Mouse (Mus musculus): ENCODE measurements around the gene Gripap1. TPM values are rescaled to one million over a fixed set of nuclear protein-coding genes. Genes with fewer than 3 reads are reported as not detected.
"Not testable (repeated sequence)": the region's sequence is repeated elsewhere in the genome, so short reads cannot be mapped to it uniquely, and the experiment has no call there.

Gripap1 gene
- polyA plus RNA-seq, 1 experiment from 2014 or later = 41.9 TPM

DNA sequence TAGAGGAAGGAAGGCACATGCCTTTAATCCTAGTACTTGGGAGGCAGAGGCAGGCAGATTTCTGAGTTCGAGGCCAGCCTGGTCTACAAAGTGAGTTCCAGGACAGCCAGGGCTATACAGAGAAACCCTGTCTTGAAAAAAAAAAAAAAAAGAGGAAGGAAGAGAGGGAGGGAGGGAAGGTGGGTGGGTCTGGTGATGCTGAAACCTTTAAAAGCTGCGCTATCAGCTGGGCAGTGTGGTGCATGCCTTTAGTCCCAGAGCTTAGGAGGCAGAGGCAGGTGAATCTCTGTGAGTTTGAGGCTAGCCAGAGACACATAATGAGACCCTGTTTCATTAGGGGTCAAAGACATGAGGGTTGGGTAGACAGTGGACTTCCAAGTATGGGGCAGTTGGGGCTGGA, 12.6 kb downstream of the Gripap1 start:
- not testable (repeated sequence) for H3K9ac ChIP-seq (ENCODE audit: low read length); H3K36me3 ChIP-seq (ENCODE audit: control insufficient read depth, insufficient read depth, low read length); H3K9me3 ChIP-seq (ENCODE audit: control insufficient read depth, low read length); H3K4me2 ChIP-seq (ENCODE audit: low read depth, low read length); H3K27me3 ChIP-seq (ENCODE audit: control insufficient read depth, insufficient read depth, low read depth, low read length); H3K27ac ChIP-seq (ENCODE audit: low read length); H3K4me1 ChIP-seq (replicated peaks; ENCODE audit: control insufficient read depth, insufficient read depth, low read length); ATAC-seq (ENCODE audit: low read depth); H3K4me3 ChIP-seq (ENCODE audit: low read length)
- 86% methylated on average over 2 of the region's 2 CpGs for WGBS

DNA sequence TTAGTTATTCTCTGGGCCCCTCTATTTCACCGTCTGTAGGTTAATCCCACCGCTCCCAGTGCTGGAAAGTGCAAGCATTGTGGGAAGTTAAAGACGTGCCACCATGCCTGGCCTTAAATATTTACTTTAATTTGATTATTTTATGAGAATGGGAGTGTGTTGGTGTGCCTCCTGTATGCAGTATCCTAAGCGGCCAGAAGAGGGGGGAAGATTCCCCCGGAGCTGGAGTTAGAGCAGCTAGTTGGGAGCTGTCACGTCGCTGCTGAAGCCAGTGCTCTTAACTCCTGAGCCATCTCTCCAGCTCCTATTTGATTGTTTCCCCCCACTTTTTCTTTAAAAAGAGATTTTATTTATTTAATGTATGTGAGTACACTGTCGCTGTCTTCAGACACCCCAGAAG, 25.5 kb downstream of the Gripap1 start:
- WGBS = 49% methylated on average over 8 of the region's 8 CpGs
- not testable (repeated sequence) for H3K27me3 ChIP-seq (ENCODE audit: control insufficient read depth, insufficient read depth, low read depth, low read length); H3K27ac ChIP-seq (ENCODE audit: low read length); H3K9me3 ChIP-seq (ENCODE audit: control insufficient read depth, low read length); H3K4me2 ChIP-seq (ENCODE audit: low read depth, low read length); H3K4me1 ChIP-seq (replicated peaks; ENCODE audit: control insufficient read depth, insufficient read depth, low read length); H3K9ac ChIP-seq (ENCODE audit: low read length); ATAC-seq (ENCODE audit: low read depth); H3K36me3 ChIP-seq (ENCODE audit: control insufficient read depth, insufficient read depth, low read length); H3K4me3 ChIP-seq (ENCODE audit: low read length)

DNA sequence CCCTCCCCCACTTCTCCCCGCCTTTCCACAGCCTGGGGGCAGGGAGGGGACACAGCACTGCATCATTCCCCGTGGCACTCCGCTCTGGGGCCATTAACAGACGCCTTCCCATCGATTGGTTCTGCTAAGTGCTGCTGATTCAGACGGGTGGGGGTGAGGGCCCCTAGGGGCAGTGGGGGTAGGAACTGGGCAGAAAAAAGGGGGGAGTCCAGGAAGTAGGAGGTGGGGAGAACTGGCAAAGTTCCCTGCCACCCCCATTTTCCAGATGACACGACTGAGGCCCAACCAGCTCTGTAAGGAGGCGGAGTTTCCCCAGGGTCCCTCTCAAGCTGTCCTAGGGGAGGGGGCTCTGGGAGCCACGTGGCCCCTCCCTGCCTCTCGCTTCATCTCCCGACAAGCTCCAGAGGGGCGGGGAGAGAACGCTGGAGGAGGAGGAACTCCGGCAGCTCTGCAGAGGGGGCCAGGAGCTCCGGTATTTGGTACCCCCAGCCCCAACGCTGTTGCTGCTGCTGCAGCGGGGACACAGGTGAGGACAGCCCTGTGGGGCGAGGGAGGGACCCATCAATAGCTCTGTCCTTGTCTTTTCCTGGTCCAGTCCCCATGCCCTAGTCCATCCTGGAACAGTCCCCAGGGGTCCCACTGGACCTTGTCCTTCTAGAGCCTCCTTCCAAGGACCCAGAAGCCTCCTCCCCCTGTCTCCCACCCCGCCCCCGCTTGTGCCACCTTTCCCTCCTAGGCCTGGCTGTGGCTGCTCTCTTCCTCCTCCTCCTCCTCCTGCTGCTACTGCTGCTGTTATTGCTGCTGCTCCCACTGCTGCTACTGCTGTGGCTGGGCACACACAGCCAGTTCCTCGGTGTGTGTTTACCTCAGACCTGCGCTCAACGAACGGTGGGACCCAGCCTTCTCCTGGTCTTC, 32.6 kb downstream of the Gripap1 start, which contains the start of gene Kcnd1:
Kcnd1 (plus strand) TSS at position 425 of the 915 bp plus-strand sequence.
- H3K4me2 ChIP-seq (ENCODE audit: low read depth, low read length) = peak within 1 kb of the TSS; percentile 59
- H3K4me3 ChIP-seq (ENCODE audit: low read length) = peak within 1 kb of the TSS; percentile 47
- H3K9me3 ChIP-seq (ENCODE audit: control insufficient read depth, low read length) = no peaks in the 10 kb centered on the region
- H3K36me3 ChIP-seq (ENCODE audit: control insufficient read depth, insufficient read depth, low read length) = no peaks in the 10 kb centered on the region
- no peak within 1 kb of the TSS for H3K27ac ChIP-seq (ENCODE audit: low read length)
- H3K4me1 ChIP-seq (replicated peaks; ENCODE audit: control insufficient read depth, insufficient read depth, low read length) = no peaks in the 10 kb centered on the region
- no peaks in the 10 kb centered on the region for H3K27me3 ChIP-seq (ENCODE audit: control insufficient read depth, insufficient read depth, low read depth, low read length)
- ATAC-seq (ENCODE audit: low read depth) = peak; percentile 63
- H3K9ac ChIP-seq (ENCODE audit: low read length) = peak within 1 kb of the TSS; percentile 56
- 13% methylated on average over 16 of the region's 24 CpGs for WGBS

DNA sequence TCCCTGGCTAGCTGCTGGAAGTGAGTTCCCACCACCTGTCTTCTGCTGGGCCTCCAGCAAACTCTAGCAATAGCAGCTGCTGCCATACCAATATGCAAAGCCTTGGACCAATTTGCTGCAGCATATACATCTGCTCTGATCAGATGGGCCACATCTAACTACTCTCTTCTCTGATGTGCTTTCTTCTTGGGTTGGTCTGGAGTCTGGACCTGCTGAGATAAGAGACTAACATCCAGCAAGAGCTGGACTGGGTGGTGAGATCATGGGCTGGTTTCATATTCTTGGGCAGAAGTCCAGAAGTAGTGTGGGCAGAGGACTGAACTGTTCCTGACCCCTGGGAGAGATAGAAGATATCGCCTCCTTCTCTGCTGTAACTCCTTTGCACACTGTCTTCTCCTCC, 47.6 kb downstream of the Gripap1 start:
- no peak for ATAC-seq (ENCODE audit: low read depth)
- no peak overlapping the region for H3K4me2 ChIP-seq (ENCODE audit: low read depth, low read length)
- WGBS = 71% methylated on average over 1 of the region's 1 CpGs
- no peak overlapping the region for H3K4me3 ChIP-seq (ENCODE audit: low read length)
- H3K27me3 ChIP-seq (ENCODE audit: control insufficient read depth, insufficient read depth, low read depth, low read length) = no peaks in the 10 kb centered on the region
- no peaks in the 10 kb centered on the region for H3K4me1 ChIP-seq (replicated peaks; ENCODE audit: control insufficient read depth, insufficient read depth, low read length)
- no peak overlapping the region for H3K27ac ChIP-seq (ENCODE audit: low read length)
- no peaks in the 10 kb centered on the region for H3K36me3 ChIP-seq (ENCODE audit: control insufficient read depth, insufficient read depth, low read length)
- no peaks in the 10 kb centered on the region for H3K9me3 ChIP-seq (ENCODE audit: control insufficient read depth, low read length)
- no peak overlapping the region for H3K9ac ChIP-seq (ENCODE audit: low read length)

DNA sequence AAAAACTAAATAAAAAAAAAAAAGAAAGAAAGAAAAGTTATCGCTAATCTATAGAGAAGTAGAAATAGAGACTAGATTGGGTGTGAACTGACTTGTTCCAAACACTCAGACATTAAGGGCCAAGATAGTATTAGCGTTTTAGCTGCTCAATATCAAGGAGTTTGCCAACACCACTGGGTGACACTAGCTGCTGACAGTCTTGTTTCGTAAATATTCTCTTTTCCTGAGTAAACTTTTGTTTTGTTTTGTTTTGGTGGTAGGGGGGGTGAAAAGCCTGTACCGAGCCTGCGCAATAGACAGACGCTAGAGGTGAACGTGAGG, 51.2 kb downstream of the Gripap1 start:
- H3K4me1 ChIP-seq (replicated peaks; ENCODE audit: control insufficient read depth, insufficient read depth, low read length) = 0 out of 2 replicates have a peak, but pooled peaks cover 2% of the 10 kb centered on the region
- H3K4me3 ChIP-seq (ENCODE audit: low read length) = peak overlapping the region; percentile 39
- H3K36me3 ChIP-seq (ENCODE audit: control insufficient read depth, insufficient read depth, low read length) = no peaks in the 10 kb centered on the region
- H3K9ac ChIP-seq (ENCODE audit: low read length) = peak overlapping the region; percentile 49; the same call in 1 of the 2 replicates
- no peaks in the 10 kb centered on the region for H3K9me3 ChIP-seq (ENCODE audit: control insufficient read depth, low read length)
- peak overlapping the region; percentile 57 for H3K4me2 ChIP-seq (ENCODE audit: low read depth, low read length)
- no peak for ATAC-seq (ENCODE audit: low read depth)
- peak overlapping the region; percentile 75 for H3K27ac ChIP-seq (ENCODE audit: low read length)
- H3K27me3 ChIP-seq (ENCODE audit: control insufficient read depth, insufficient read depth, low read depth, low read length) = no peaks in the 10 kb centered on the region
- WGBS = 7% methylated on average over 7 of the region's 7 CpGs

DNA sequence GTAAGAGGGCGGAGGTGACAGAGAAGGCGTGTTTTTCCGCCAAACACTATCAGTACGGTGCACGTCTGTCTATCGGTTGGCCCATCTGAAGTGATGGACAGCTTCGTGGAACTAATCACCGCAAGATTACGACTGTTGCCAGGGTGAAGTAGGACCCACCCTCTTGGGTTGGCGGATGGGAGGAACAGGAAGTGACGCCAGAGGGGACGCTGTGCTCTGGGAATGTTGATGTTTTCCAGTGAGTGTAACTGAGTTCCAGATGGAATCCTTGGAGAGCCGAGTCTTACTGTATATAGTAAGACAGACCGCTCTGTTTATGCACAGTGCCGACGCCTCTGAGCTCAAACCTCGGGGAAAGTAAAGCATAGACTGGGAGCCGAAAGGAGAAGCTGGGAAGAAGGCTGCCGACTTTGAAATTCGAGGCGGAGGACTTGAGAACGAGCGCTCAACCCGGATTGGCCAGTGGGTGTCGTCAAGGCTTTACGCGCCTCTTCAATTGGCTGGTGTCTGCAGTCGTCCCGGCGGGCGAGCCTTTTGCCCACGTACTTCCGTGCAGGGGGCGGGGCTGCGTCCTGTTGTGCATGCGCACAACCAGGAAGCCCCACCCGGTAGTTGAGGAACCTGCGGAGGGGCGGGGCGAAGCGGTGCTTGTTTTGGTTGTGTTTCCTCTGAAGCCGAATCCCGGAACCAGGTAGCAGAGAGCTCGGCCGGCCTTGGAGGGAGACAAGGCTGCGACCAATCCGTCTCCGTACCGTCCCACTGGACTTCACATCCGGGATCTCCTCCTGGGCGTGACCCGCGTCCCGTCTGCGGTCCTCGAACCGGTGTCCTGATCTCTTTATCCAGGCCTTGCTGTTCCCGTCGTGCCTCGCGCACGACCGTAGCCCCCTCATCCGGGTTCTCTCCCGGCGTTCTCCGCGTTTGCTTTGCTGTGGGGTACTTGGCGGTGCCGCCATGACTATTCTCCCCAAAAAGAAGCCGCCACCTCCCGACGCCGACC, 51.9 kb downstream of the Gripap1 start, which contains the start of gene Otud5:
Otud5 (plus strand) TSS at position 202 of the 1,000 bp plus-strand sequence.
- peak within 1 kb of the TSS; percentile 97 for H3K27ac ChIP-seq (ENCODE audit: low read length)
- H3K9ac ChIP-seq (ENCODE audit: low read length) = peak within 1 kb of the TSS; percentile 86
- H3K4me2 ChIP-seq (ENCODE audit: low read depth, low read length) = peak within 1 kb of the TSS; percentile 60
- H3K4me3 ChIP-seq (ENCODE audit: low read length) = peak within 1 kb of the TSS; percentile 78
- H3K27me3 ChIP-seq (ENCODE audit: control insufficient read depth, insufficient read depth, low read depth, low read length) = no peaks in the 10 kb centered on the region
- ATAC-seq (ENCODE audit: low read depth) = peak; percentile 98
- H3K9me3 ChIP-seq (ENCODE audit: control insufficient read depth, low read length) = no peaks in the 10 kb centered on the region
- H3K36me3 ChIP-seq (ENCODE audit: control insufficient read depth, insufficient read depth, low read length) = no peaks in the 10 kb centered on the region
- 16% methylated on average over 72 of the region's 74 CpGs for WGBS
- H3K4me1 ChIP-seq (replicated peaks; ENCODE audit: control insufficient read depth, insufficient read depth, low read length) = 0 out of 2 replicates have a peak, but pooled peaks cover 2% of the 10 kb centered on the region

DNA sequence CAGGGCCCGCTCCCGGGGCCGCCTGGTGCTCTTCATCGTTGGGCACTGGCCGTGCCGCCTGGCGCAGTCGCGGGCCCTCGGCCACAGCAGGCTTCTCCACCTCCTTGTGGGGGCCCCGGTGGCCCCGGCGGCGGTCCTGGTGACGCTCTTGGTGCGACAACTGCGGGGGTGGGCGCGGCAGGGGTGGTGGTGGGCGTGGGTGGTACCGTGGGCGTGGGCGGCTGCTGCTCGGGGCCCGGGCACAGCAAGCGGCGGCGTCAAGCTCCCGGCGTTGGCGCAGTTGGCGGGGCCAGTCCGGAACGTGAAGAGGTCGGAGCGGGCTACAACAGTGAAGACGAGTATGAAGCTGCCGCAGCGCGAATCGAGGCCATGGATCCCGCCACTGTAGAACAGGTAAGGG, 52.8 kb downstream of the Gripap1 start:
- Histone ChIP-seq H3K4me3 (ENCODE audit: low read length) (peak overlapping the region; percentile 78), H3K9ac (ENCODE audit: low read length) (peak overlapping the region; percentile 86), H3K36me3 (ENCODE audit: control insufficient read depth, insufficient read depth, low read length) (no peaks in the 10 kb centered on the region), H3K27me3 (ENCODE audit: control insufficient read depth, insufficient read depth, low read depth, low read length) (no peaks in the 10 kb centered on the region), H3K4me1 (replicated peaks; ENCODE audit: control insufficient read depth, insufficient read depth, low read length) (0 out of 2 replicates have a peak, but pooled peaks cover 2% of the 10 kb centered on the region), H3K9me3 (ENCODE audit: control insufficient read depth, low read length) (no peaks in the 10 kb centered on the region), H3K27ac (ENCODE audit: low read length) (peak overlapping the region; percentile 97), H3K4me2 (ENCODE audit: low read depth, low read length) (peak overlapping the region; percentile 60)
- WGBS = 9% methylated on average over 27 of the region's 42 CpGs
- ATAC-seq (ENCODE audit: low read depth) = no peak

DNA sequence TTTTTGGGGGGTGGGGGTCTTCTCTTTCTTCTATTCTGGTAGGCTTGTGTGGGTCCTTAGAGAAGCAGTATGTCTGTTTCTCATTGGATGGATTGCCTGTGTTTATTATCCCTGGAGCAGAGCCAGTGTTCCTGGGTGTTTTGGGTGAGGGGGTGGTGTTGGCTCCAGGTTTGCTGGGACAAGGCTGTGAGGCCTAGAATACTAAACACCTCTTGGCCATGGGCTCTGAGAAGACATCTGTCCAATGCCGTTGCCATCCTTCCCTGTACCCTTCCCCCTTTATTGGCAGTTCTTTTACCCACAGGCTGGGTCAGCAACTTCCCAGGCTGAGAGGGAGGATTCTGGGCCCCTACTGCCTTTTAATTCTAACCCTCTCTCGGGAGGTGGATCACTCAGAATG, 58.3 kb downstream of the Gripap1 start:
- Histone ChIP-seq H3K4me2 (ENCODE audit: low read depth, low read length) (no peak overlapping the region), H3K9ac (ENCODE audit: low read length) (no peak overlapping the region), H3K27me3 (ENCODE audit: control insufficient read depth, insufficient read depth, low read depth, low read length) (no peaks in the 10 kb centered on the region), H3K27ac (ENCODE audit: low read length) (no peak overlapping the region), H3K4me3 (ENCODE audit: low read length) (no peak overlapping the region), H3K4me1 (replicated peaks; ENCODE audit: control insufficient read depth, insufficient read depth, low read length) (0 out of 2 replicates have a peak, but pooled peaks cover 2% of the 10 kb centered on the region), H3K36me3 (ENCODE audit: control insufficient read depth, insufficient read depth, low read length) (no peaks in the 10 kb centered on the region), H3K9me3 (ENCODE audit: control insufficient read depth, low read length) (no peaks in the 10 kb centered on the region)
- ATAC-seq (ENCODE audit: low read depth) = no peak
- WGBS = 72% methylated on average over 2 of the region's 2 CpGs

DNA sequence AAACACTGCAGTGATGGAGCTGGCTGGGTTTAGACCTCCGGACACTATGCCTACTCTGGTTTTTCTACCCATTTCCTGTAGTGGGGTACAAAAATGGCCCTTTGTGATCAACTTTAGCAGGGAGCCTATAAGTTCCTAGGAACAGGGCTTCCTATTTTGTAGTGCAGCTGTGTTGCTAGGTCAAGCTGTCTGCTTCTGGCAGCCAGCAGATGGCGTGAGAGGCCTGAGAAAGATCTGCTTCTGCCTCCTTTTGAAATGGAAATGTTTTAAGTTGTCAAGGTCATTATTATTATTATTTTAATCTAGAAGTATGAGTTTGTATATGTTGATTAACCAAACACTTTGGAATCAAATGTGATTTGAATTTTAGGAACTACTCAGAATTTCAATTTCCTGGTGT, 65.0 kb downstream of the Gripap1 start:
- no peak overlapping the region for H3K27ac ChIP-seq (ENCODE audit: low read length)
- H3K9me3 ChIP-seq (ENCODE audit: control insufficient read depth, low read length) = no peaks in the 10 kb centered on the region
- no peaks in the 10 kb centered on the region for H3K4me1 ChIP-seq (replicated peaks; ENCODE audit: control insufficient read depth, insufficient read depth, low read length)
- H3K9ac ChIP-seq (ENCODE audit: low read length) = no peak overlapping the region
- WGBS = 42% methylated on average over 2 of the region's 2 CpGs
- H3K4me3 ChIP-seq (ENCODE audit: low read length) = no peak overlapping the region
- H3K27me3 ChIP-seq (ENCODE audit: control insufficient read depth, insufficient read depth, low read depth, low read length) = no peaks in the 10 kb centered on the region
- H3K36me3 ChIP-seq (ENCODE audit: control insufficient read depth, insufficient read depth, low read length) = no peaks in the 10 kb centered on the region
- H3K4me2 ChIP-seq (ENCODE audit: low read depth, low read length) = no peak overlapping the region
- no peak for ATAC-seq (ENCODE audit: low read depth)
